24 mouse cellular contexts compared by ENCODE assay signal in genomic region chr10:13997336-13997735, GRCm38 (mm10). TPM values are rescaled to one million over a fixed set of nuclear protein-coding genes. Genes with fewer than 3 reads are reported as not detected.
DNase-seq lines count a peak whose midpoint lies in the region; ATAC-seq lines count a peak whose summit lies in the region.
"Had no signal": no experiment of that assay in that cellular context is flagged by ENCODE, and none has a peak within 500 bp of the region (broad histone marks: within the 10 kb centered on the region; RNA-seq: fewer than 3 reads in every experiment).

No protein-coding gene starts in this region.

- DNase-seq in heart, adult 11 months = peak; percentile 70
- no peak for DNase-seq in heart, adult 9 months (ENCODE audit: low spot score in 2 of 2)
- peak; percentile 43 for DNase-seq in naive thymus-derived CD4-positive, alpha-beta T cell, adult 2 months (ENCODE audit: low read depth)
- no peak for DNase-seq in spleen, postnatal 10 days (ENCODE audit: low spot score in 2 of 2)
- DNase-seq in lung, postnatal 25 days (ENCODE audit: low spot score) = no peak
- DNase-seq: adrenal gland, adult 2 months; adrenal gland, postnatal 14 days; cerebellum, adult 11-12 months; cerebellum, adult 8-10 months; cerebellum, postnatal 10 days; cerebellum, postnatal 36 days; gastrocnemius, adult 2 months; gastrocnemius, postnatal 14 days; heart, adult 18-20 months; heart, postnatal 14 days; heart, postnatal 4 days; kidney, adult 11 months had no signal

- ATAC-seq in activated CD4-positive, CD25-positive, alpha-beta regulatory T cell, adult 4 months = peak; percentile 7
- ATAC-seq: forebrain, embryonic 13.5 days; forebrain, embryonic 16.5 days; hindbrain, postnatal 0 days; intestine, embryonic 15.5 days; Patski had no signal

RNA-seq across cellular contexts. Expression of gene Hivep2, which starts 31.5 kb away (rescaled TPM):
- 10 to 100 TPM; 21.7 to 27.0 TPM for polyA plus RNA-seq in activated CD4-positive, CD25-positive, alpha-beta regulatory T cell, adult 4 months (2017; shearing (Covaris generic))
- polyA plus RNA-seq: G1E had no signal

Comparison
In these comparisons a context has a peak if more than half of its experiments do, and no peak if none do; other contexts are left out.
1. DNase-seq: peak in heart, adult 11 months (single experiment) and naive thymus-derived CD4-positive, alpha-beta T cell, adult 2 months (single experiment); none in heart, adult 9 months (0 of 2), spleen, postnatal 10 days (0 of 2) and lung, postnatal 25 days (single experiment).